Mouse (Mus musculus) frontal cortex, adult 2 months (tissue): Measurements from ENCODE around the gene Lemd1. TPM values are rescaled to one million over a fixed set of nuclear protein-coding genes. Genes with fewer than 3 reads are reported as not detected.
"Not testable (repeated sequence)": the region's sequence is repeated elsewhere in the genome, so short reads cannot be mapped to it uniquely, and the experiment has no call there.

Source experiments
- DNase-seq, 2 experiments: peaks; one replicate each; pipeline ENCODE4 v3.0.0; 2022; ENCODE audit warnings: low spot score in 1 of 2; ENCODE audit errors: extremely low spot score in 1 of 2
- polyA plus RNA-seq: library from polyadenylated mRNA; depleted of rRNA; stranded (reverse); fragments of >200 nt; gene quantifications from 2 replicates; pipeline ENCODE4 v1.2.3, GENCODE M21; 2012

Lemd1 gene
- polyA plus RNA-seq, 1 experiment = 10.7 TPM

- DNase-seq = peak; percentile 10 to 84
Measured at GRCm38 (mm10) chr1:132237585-132238159, 46.4 kb downstream of the Lemd1 start.

GRCm38 (mm10) chr1:132245010-132245409 is 53.8 kb downstream of the Lemd1 start:
- no peak for DNase-seq

GRCm38 (mm10) chr1:132246137-132246536 is 54.9 kb downstream of the Lemd1 start:
- DNase-seq = no peak

GRCm38 (mm10) chr1:132246641-132247040 is 55.4 kb downstream of the Lemd1 start:
- no peak for DNase-seq

DNA sequence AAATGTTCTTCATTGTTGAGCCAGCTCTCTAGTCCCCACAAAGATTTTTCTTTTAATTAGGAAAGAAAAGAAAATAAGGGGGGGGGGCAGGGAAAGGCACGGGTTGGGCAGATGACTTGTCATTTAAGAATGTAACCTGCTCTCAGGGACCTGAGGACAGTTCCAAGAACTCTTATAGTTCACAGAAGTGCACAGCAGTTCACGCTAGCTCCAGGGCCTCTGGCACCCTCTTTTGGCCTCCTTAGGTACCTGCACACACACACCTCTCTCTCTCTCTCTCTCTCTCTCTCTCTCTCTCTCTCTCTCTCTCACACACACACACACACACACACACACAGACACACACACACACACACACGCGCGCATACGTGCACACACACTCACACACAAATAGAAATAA is 63.2 kb downstream of the Lemd1 start:
- no peak for DNase-seq

DNA sequence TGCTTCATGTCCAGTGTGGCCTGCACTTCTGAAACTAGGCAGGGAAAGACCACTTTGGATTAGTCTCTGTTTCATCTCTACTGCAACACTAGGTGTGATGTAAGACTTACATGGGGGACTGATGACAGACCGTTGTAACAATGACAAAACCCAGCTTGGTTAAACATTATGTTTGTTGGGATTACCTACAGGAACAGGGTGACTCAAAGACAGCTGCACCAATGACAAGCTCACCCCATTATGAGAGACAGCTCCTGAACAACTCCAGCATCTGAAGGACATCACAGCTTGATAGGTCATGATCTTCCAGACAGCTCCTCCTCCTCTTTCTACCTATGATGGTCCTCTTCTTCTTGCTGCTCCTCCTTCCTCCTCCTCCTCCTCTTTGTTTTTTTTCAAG is 69.1 kb downstream of the Lemd1 start:
- no peak for DNase-seq

DNA sequence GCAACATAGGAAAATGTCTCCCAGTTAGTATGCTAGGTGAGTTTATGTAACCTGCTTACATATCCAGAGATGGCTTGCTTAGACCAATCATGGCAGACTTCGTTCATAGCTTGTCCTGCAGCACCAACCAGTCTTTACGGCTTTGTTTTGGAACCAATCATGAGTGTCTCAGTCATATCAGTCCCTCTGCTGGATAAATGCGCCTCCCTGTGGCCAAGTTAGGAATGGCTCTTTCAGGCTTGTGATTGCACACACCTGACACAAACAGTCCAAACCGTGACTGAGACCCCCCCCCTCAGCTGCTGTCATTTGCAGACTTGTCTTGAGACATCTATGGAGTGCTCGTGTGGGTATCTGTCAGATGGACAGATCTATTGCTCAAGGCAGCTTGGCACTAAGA is 69.8 kb downstream of the Lemd1 start:
- DNase-seq = no peak

GRCm38 (mm10) chr1:132263618-132264017 is 72.4 kb downstream of the Lemd1 start:
- DNase-seq = no peak

- no peak for DNase-seq
Measured at GRCm38 (mm10) chr1:132264577-132264976, 73.3 kb downstream of the Lemd1 start.

GRCm38 (mm10) chr1:132265211-132265859 is 74.1 kb downstream of the Lemd1 start:
- no peak for DNase-seq

DNA sequence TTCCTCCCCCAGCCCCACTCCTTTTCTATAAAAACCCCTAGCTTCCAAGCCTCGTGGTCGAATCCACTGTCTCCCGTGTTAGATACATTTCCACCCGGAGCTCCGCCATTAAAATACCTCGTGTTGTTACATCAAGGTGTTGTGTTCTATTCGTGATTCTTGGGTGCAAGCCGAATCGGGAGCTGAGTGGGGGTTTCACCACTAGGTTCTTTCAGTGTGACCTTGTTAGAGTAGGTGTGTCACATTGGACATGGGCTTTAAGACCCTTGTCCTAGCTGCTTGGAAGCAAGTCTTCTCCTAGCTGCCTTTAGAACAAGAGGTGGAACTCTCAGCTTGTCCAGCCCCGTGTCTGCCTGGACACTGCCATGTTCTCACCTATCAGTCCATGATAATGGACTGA is 74.7 kb downstream of the Lemd1 start:
- no peak for DNase-seq

- DNase-seq = no peak
Measured at GRCm38 (mm10) chr1:132266791-132267557, 75.7 kb downstream of the Lemd1 start.

GRCm38 (mm10) chr1:132267959-132268358 is 76.7 kb downstream of the Lemd1 start:
- DNase-seq = peak; percentile 10 to 17

DNA sequence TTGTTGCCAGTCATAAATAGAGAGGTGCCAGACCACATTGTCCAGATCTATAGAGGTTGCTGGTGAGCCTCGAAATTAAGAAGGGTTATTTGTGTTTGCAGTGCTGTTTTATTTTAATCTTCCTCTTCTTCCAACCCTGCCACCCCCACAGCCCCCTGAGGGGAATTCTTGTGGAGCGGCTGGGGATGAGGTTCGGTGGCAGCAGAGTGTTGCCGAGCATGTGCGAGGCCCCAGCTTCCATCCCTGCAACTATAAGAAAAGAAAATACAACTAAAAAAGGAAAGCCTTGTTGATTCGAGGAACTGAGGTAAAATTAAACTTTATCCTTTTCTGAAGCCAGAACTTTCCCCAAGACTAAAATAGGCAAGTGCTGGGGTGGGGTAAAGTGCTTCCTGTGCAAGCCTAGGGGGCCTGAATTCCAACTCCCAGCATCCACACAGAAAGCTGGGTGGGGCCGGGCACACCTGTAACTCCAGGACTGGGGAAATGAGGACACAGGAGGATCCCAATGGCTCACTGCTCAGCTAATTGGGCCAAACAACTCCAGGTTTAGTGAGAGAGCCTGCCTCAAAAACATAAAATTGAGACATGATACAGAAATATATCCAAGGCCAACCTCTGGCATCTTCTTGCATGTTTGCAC is 77.3 kb downstream of the Lemd1 start:
- DNase-seq = peak; percentile 8 to 31

DNA sequence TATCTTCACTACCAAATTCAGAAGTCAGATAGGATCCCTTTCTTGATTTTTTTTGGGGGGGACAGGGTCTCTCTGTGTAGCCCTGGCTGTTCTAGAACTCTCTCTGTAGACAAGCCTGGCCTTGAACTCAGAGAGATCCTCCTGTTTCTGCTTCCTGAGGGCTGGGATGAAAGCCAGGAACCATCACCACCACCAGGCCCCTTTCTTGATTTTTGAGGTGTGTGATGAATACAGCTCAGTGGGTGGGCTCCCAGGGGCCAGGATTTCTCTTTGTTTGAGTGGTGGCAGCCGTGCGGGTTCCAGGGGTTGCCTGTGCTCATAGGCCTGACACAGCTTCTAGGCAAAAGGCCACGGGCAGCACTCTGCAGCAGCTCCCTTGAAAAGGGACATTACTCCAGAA is 80.0 kb downstream of the Lemd1 start:
- no peak for DNase-seq

DNA sequence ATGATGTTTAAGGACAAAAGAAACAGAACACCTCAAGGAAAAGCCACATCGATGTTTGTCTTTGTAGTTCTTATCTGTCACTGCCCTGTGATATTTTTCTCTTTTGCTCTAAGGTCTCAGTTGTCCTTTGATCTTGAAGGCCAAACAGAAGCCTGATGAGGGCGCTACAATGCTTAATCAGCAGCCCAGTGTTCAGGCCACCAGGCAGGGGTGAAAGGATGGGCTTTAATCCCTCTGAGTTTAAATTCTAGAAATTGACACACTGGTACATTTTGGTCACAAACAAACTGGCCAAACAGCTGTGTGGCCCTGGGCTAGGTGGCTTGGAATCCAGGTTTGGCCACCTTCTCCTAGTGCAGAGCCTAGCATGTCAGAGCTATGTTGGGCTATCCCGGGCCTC is 85.5 kb downstream of the Lemd1 start:
- no peak for DNase-seq

GRCm38 (mm10) chr1:132277124-132277523 is 85.9 kb downstream of the Lemd1 start:
- no peak for DNase-seq

DNA sequence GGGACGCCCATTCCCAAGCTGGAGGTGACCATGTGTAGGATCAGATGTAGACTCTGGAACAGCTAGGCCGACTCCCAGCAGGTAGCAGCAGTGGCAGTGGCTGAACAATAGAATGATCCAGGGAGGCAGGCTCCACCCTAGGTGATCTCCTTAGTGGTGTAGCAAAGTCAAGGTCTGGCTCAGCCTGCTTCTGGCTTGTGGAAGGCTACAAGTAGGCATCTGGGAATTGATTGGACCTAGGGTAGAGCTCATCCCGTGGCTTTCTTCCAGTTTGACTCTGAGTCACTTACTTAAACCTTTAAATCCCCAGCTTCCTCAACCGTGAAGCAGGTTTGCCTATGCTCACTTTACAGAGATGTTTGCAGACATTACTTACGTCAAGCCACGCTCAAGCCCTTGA is 89.4 kb downstream of the Lemd1 start:
- DNase-seq = not testable (repeated sequence)

- no peak for DNase-seq
Measured at GRCm38 (mm10) chr1:132281523-132282176, 90.4 kb downstream of the Lemd1 start.

DNA sequence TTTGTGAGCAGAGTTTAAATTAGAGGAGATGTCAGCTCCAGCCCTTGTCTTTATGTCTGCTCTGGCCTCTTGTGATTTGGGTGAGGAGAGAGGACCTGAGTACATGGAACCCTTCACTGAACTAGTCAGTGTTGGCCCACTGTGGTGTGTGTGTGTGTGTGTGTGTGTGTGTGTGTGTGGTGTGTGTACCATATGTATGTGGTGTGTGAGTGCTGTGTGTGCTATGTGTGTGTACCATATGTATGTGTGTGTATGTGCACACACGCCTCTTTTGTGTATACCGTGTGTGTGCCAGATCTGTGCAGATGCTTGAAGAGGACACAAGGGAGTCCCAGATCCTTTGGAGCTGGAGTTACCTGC is 90.9 kb downstream of the Lemd1 start:
- DNase-seq = no peak

DNA sequence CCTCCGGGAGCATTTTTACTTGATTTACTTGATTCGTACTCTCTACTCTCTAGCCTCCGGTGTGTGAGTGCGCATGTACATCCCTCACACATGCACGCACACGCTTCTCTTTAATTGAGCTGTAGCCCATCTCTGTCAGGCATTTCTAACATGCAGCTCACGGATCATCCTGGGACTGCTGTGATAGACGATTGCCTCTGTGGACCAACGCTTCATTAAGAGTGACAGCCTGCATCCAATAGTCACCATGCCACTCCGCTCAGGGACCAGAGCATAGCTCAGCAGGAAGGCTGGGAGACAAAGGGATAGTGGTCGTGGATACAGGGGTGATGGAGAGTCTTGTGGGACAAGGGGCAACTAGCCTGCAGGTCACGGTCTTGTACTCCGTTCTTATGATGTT is 91.8 kb downstream of the Lemd1 start:
- DNase-seq = no peak
